Mouse (Mus musculus) frontal cortex, postnatal 25 days (tissue): ENCODE data around the gene Rcan3.

Experiments
- DNase-seq, 2 experiments: peaks; one replicate each; pipeline ENCODE4 v3.0.0; 2022; ENCODE audit warnings: low spot score in 2 of 2

Rcan3 gene

GRCm38 (mm10) chr4:135433443-135434394 is at the start of gene Rcan3:
Gene Rcan3 (minus strand): TSS chr4:135433853.
- DNase-seq, result peak; percentile 11 to 33

- DNase-seq, result no peak
Measured at GRCm38 (mm10) chr4:135480370-135480769, 46.7 kb upstream of the Rcan3 start.

- no peak for DNase-seq
Measured at GRCm38 (mm10) chr4:135477851-135478250, 44.2 kb upstream of the Rcan3 start.

- no peak for DNase-seq
Measured at GRCm38 (mm10) chr4:135463406-135463805, 29.8 kb upstream of the Rcan3 start.

GRCm38 (mm10) chr4:135453572-135453971 is 19.9 kb upstream of the Rcan3 start:
- DNase-seq, result no peak

- DNase-seq, result no peak
Measured at GRCm38 (mm10) chr4:135453164-135453563, 19.5 kb upstream of the Rcan3 start.

GRCm38 (mm10) chr4:135451360-135452015 is 17.8 kb upstream of the Rcan3 start:
- DNase-seq, result no peak

GRCm38 (mm10) chr4:135442473-135442872 is 8.8 kb upstream of the Rcan3 start:
- no peak for DNase-seq

GRCm38 (mm10) chr4:135439904-135440522 is 6.4 kb upstream of the Rcan3 start:
- DNase-seq, result no peak

- no peak for DNase-seq
Measured at GRCm38 (mm10) chr4:135439188-135439647, 5.6 kb upstream of the Rcan3 start.

GRCm38 (mm10) chr4:135437924-135438323 is 4.3 kb upstream of the Rcan3 start:
- DNase-seq, result no peak

GRCm38 (mm10) chr4:135436291-135436690 is 2.6 kb upstream of the Rcan3 start:
- no peak for DNase-seq

- DNase-seq, result no peak
Measured at GRCm38 (mm10) chr4:135434395-135434789, 739 bp upstream of the Rcan3 start.

GRCm38 (mm10) chr4:135433086-135433442 is 589 bp downstream of the Rcan3 start:
- peak in 1 of 2 experiments; percentile 7 for DNase-seq

GRCm38 (mm10) chr4:135429990-135430760 is 3.5 kb downstream of the Rcan3 start:
- DNase-seq, result no peak

- DNase-seq, result no peak
Measured at GRCm38 (mm10) chr4:135429383-135429782, 4.3 kb downstream of the Rcan3 start.

- DNase-seq, result no peak
Measured at GRCm38 (mm10) chr4:135426587-135426986, 7.1 kb downstream of the Rcan3 start.

GRCm38 (mm10) chr4:135425625-135426024 is 8.0 kb downstream of the Rcan3 start:
- DNase-seq, result peak; percentile 44 to 47

GRCm38 (mm10) chr4:135420961-135421360 is 12.7 kb downstream of the Rcan3 start:
- DNase-seq, result no peak

- DNase-seq, result no peak
Measured at GRCm38 (mm10) chr4:135420416-135420815, 13.2 kb downstream of the Rcan3 start.

GRCm38 (mm10) chr4:135419996-135420395 is 13.7 kb downstream of the Rcan3 start:
- no peak for DNase-seq

- DNase-seq, result no peak
Measured at GRCm38 (mm10) chr4:135416367-135416766, 17.3 kb downstream of the Rcan3 start.
